Mouse (Mus musculus): ENCODE data around the gene Dpf2.
"Not testable (repeated sequence)": the region's sequence is repeated elsewhere in the genome, so short reads cannot be mapped to it uniquely, and the experiment has no call there.

The Dpf2 gene

GRCm38 (mm10) chr19:5892735-5893134 lies 20.1 kb downstream of the Dpf2 start:
- no peak for DNase-seq (ENCODE audit: low spot score)

- DNase-seq (ENCODE audit: low spot score), result no peak
Observed at GRCm38 (mm10) chr19:5892262-5892661, 20.5 kb downstream of the Dpf2 start.

GRCm38 (mm10) chr19:5891521-5892258 lies 21.1 kb downstream of the Dpf2 start:
- no peak for DNase-seq (ENCODE audit: low spot score)

GRCm38 (mm10) chr19:5889211-5889610 lies 23.6 kb downstream of the Dpf2 start:
- no peak for DNase-seq (ENCODE audit: low spot score)

- DNase-seq (ENCODE audit: low spot score), result no peak
Observed at GRCm38 (mm10) chr19:5887234-5887815, 25.5 kb downstream of the Dpf2 start.

- peak; percentile 58 for DNase-seq (ENCODE audit: low spot score)
Observed at GRCm38 (mm10) chr19:5885838-5886237, 27.0 kb downstream of the Dpf2 start.

GRCm38 (mm10) chr19:5883935-5884334 lies 28.9 kb downstream of the Dpf2 start:
- DNase-seq (ENCODE audit: low spot score), result no peak

GRCm38 (mm10) chr19:5882079-5882478 lies 30.7 kb downstream of the Dpf2 start:
- not testable (repeated sequence) for DNase-seq (ENCODE audit: low spot score)

GRCm38 (mm10) chr19:5881155-5881554 lies 31.7 kb downstream of the Dpf2 start:
- no peak for DNase-seq (ENCODE audit: low spot score)

GRCm38 (mm10) chr19:5879735-5880134 lies 33.1 kb downstream of the Dpf2 start:
- DNase-seq (ENCODE audit: low spot score), result no peak

- DNase-seq (ENCODE audit: low spot score), result no peak
Observed at GRCm38 (mm10) chr19:5878916-5879315, 33.9 kb downstream of the Dpf2 start.

GRCm38 (mm10) chr19:5878362-5878722 lies 34.5 kb downstream of the Dpf2 start:
- no peak for DNase-seq (ENCODE audit: low spot score)

- peak; percentile 76 for DNase-seq (ENCODE audit: low spot score)
Observed at GRCm38 (mm10) chr19:5877618-5878361, 35.0 kb downstream of the Dpf2 start, which contains the start of gene Slc25a45. Gene Slc25a45 (plus strand): TSS chr19:5877808.

- DNase-seq (ENCODE audit: low spot score), result peak; percentile 98
Observed at GRCm38 (mm10) chr19:5874969-5875480, 37.8 kb downstream of the Dpf2 start, which contains the start of gene Frmd8. Gene Frmd8 (minus strand): TSS chr19:5875274.

GRCm38 (mm10) chr19:5874391-5874968 lies 38.3 kb downstream of the Dpf2 start:
- DNase-seq (ENCODE audit: low spot score), result no peak

- DNase-seq (ENCODE audit: low spot score), result no peak
Observed at GRCm38 (mm10) chr19:5872931-5873556, 39.8 kb downstream of the Dpf2 start.

GRCm38 (mm10) chr19:5872528-5872927 lies 40.3 kb downstream of the Dpf2 start:
- no peak for DNase-seq (ENCODE audit: low spot score)

- no peak for DNase-seq (ENCODE audit: low spot score)
Observed at GRCm38 (mm10) chr19:5871683-5872082, 41.1 kb downstream of the Dpf2 start.

GRCm38 (mm10) chr19:5871273-5871672 lies 41.5 kb downstream of the Dpf2 start:
- peak; percentile 70 for DNase-seq (ENCODE audit: low spot score)

GRCm38 (mm10) chr19:5868096-5868495 lies 44.7 kb downstream of the Dpf2 start:
- DNase-seq (ENCODE audit: low spot score), result no peak

GRCm38 (mm10) chr19:5864710-5865398 lies 48.0 kb downstream of the Dpf2 start:
- no peak for DNase-seq (ENCODE audit: low spot score)

Data from retina, embryonic 14.5 days (tissue).